Mouse (Mus musculus) hindbrain, embryonic 14.5 days (tissue): Measurements from ENCODE around the gene Hist1h1t. TPM values are rescaled to one million over a fixed set of nuclear protein-coding genes. Genes with fewer than 3 reads are reported as not detected.

ENCODE experiments used
- ATAC-seq: fragments of 200-750 bp; cut with Nextera tagmentation; 2 replicates; pipeline ENCODE4 v1.8.0; 2017; ENCODE audit warnings: moderate number of reproducible peaks, mild to moderate bottlenecking, moderate TSS enrichment, moderate library complexity; ENCODE audit not compliant: low FRiP score
- DNase-seq: peaks from one replicate; pipeline ENCODE4 v3.0.0-alpha.2; 2015; ENCODE audit warnings: low spot score
- H3K27ac ChIP-seq: fragments of 300-500 bp; sonication (generic); 2 replicates; pipeline ENCODE4 v1.5.1; 2014; ENCODE audit warnings: mild to moderate bottlenecking, moderate library complexity
- H3K27me3 ChIP-seq: fragments of 300-500 bp; sonication (generic); 2 replicates; pipeline ENCODE4 v1.6.1; 2014; ENCODE audit warnings: mild to moderate bottlenecking, low read length, mixed read lengths; ENCODE audit not compliant: control insufficient read depth, insufficient read depth
- H3K36me3 ChIP-seq: fragments of 300-500 bp; sonication (generic); replicated peaks from 2 replicates; pipeline ENCODE4 v1.6.1; 2014; ENCODE audit not compliant: control insufficient read depth, insufficient read depth
- H3K4me1 ChIP-seq: fragments of 300-500 bp; sonication (generic); replicated peaks from 2 replicates; pipeline ENCODE4 v1.6.1; 2014; ENCODE audit warnings: antibody characterized with exemption, low read length, mixed read lengths; ENCODE audit not compliant: control insufficient read depth, insufficient read depth
- H3K4me2 ChIP-seq: fragments of 300-500 bp; sonication (generic); replicated peaks from 2 replicates; pipeline ENCODE4 v1.6.1; 2014; ENCODE audit warnings: mild to moderate bottlenecking, moderate library complexity
- H3K4me3 ChIP-seq: fragments of 300-500 bp; sonication (generic); replicated peaks from 2 replicates; pipeline ENCODE4 v1.5.1; 2014; ENCODE audit warnings: mild to moderate bottlenecking, low read length
- H3K9ac ChIP-seq: fragments of 300-500 bp; sonication (generic); 2 replicates; pipeline ENCODE4 v1.6.1; 2014
- H3K9me3 ChIP-seq: fragments of 300-500 bp; sonication (generic); 2 replicates; pipeline ENCODE4 v1.6.1; 2016; ENCODE audit warnings: low read length; ENCODE audit not compliant: control insufficient read depth
- WGBS: fragments of 180-500 bp; shearing (Covaris S2); extraction: QIAGEN DNeasy Blood & Tissue Kit; methylation state at CpG from one replicate; pipeline ENCODE4 v1.1.7; 2014; 5-methylcytosine and 5-hydroxymethylcytosine counted together
- microRNA-seq: library from miRNA; unstranded; fragments of <30 nt; microRNA quantifications from one replicate; pipeline ENCODE4, GENCODE M21; 2016
- polyA plus RNA-seq: library from polyadenylated mRNA; unstranded; fragments of >200 nt; fragmentation: Nextera tagmentation; extraction: Ambion mirVana; gene quantifications from 2 replicates; pipeline ENCODE4 v1.2.1, GENCODE M21; 2014

Gene Hist1h1t
- polyA plus RNA-seq, 1 experiment from 2014 or later: not detected

GRCm38 (mm10) chr13:23745381-23746161 is 50.0 kb downstream of the Hist1h1t start, which contains the start of gene Hist1h3c:
Hist1h3c (minus strand) TSS chr13:23745602.
- Histone ChIP-seq H3K4me2 (peak within 1 kb of the TSS; percentile 84), H3K27ac (peak within 1 kb of the TSS; percentile 92), H3K9ac (peak within 1 kb of the TSS; percentile 56), H3K9me3 (no peaks in the 10 kb centered on the region), H3K4me3 (peak within 1 kb of the TSS; percentile 29), H3K4me1 (peaks cover 11% of the 10 kb centered on the region), H3K27me3 (no peaks in the 10 kb centered on the region), H3K36me3 (no peaks in the 10 kb centered on the region)
- WGBS: 1% methylated on average over 24 of the region's 28 CpGs
- DNase-seq (peak; percentile 95), ATAC-seq (peak; percentile 75; the same call in 1 of the 2 replicates)

Small RNA genes lying within 50 kb of the gene (microRNA-seq; reads per million reads assigned to microRNA genes)
- gene Gm44314 (not detected), gene Gm44350 (not detected)

Other genes with a start within 250 kb of the Hist1h1t start
- 0.05 TPM in 1 of 2 replicates, not detected in the other for gene Btn1a1, start 229.9 kb upstream of the Hist1h1t start, polyA plus RNA-seq
- 0.21 TPM in 1 of 2 replicates, not detected in the other for gene Btn2a2, start 207.0 kb upstream of the Hist1h1t start, polyA plus RNA-seq
- 3.2 and 3.3 TPM in 2 replicates for gene Hist1h4h, start 164.8 kb upstream of the Hist1h1t start, polyA plus RNA-seq
- gene Hist1h2af, start 161.9 kb upstream of the Hist1h1t start, polyA plus RNA-seq: 0.81 and 3.3 TPM in 2 replicates
- gene Hist1h3g, start 160.4 kb upstream of the Hist1h1t start, polyA plus RNA-seq: 1.2 TPM in 1 of 2 replicates, not detected in the other
- gene Hist1h2bh, start 152.4 kb upstream of the Hist1h1t start, polyA plus RNA-seq: 0.22 TPM in 1 of 2 replicates, not detected in the other
- 0.28 and 0.29 TPM in 2 replicates for gene Hist1h3f, start 151.8 kb upstream of the Hist1h1t start, polyA plus RNA-seq
- not detected in 2 replicates for gene Hist1h4f, start 144.2 kb upstream of the Hist1h1t start, polyA plus RNA-seq
- 0.12 and 0.17 TPM in 2 replicates for gene Hist1h1d, start 142.6 kb upstream of the Hist1h1t start, polyA plus RNA-seq
- 1.5 and 3.1 TPM in 2 replicates for gene Hist1h3e, start 133.4 kb upstream of the Hist1h1t start, polyA plus RNA-seq
- gene Hist1h2ae, start 124.6 kb upstream of the Hist1h1t start, polyA plus RNA-seq: 21.8 and 22.5 TPM in 2 replicates
- 0.94 and 2.3 TPM in 2 replicates for gene Hist1h2bg, start 124.4 kb upstream of the Hist1h1t start, polyA plus RNA-seq
- 0.91 and 1.8 TPM in 2 replicates for gene Hist1h2bf, start 121.6 kb upstream of the Hist1h1t start, polyA plus RNA-seq
- gene Hist1h2ad, start 121.4 kb upstream of the Hist1h1t start, polyA plus RNA-seq: 0.77 TPM in 1 of 2 replicates, not detected in the other
- gene Hist1h3d, start 120.1 kb upstream of the Hist1h1t start, polyA plus RNA-seq: 1.4 and 2.2 TPM in 2 replicates
- 29.1 and 37.2 TPM in 2 replicates for gene Hist1h4d, start 114.2 kb upstream of the Hist1h1t start, polyA plus RNA-seq
- 0.52 and 1.0 TPM in 2 replicates for gene Hist1h2be, start 74.7 kb upstream of the Hist1h1t start, polyA plus RNA-seq
- 4.4 and 5.3 TPM in 2 replicates for gene Hist1h1e, start 73.3 kb upstream of the Hist1h1t start, polyA plus RNA-seq
- 0.26 and 0.27 TPM in 2 replicates for gene Hist1h2ac, start 11.9 kb upstream of the Hist1h1t start, polyA plus RNA-seq
- 14.5 and 15.1 TPM in 2 replicates for gene Hist1h2bc, start 11.6 kb upstream of the Hist1h1t start, polyA plus RNA-seq
- 3.0 and 3.5 TPM in 2 replicates for gene Hist1h4c, start 2.6 kb downstream of the Hist1h1t start, polyA plus RNA-seq
- 4.8 and 7.0 TPM in 2 replicates for gene Hfe, start 15.0 kb downstream of the Hist1h1t start, polyA plus RNA-seq
- 7.2 and 8.3 TPM in 2 replicates for gene Hist1h1c, start 43.0 kb downstream of the Hist1h1t start, polyA plus RNA-seq
- gene Hist1h3c, start 49.8 kb downstream of the Hist1h1t start, polyA plus RNA-seq: 1.1 TPM in 1 of 2 replicates, not detected in the other
- gene Hist1h2bb, start 50.9 kb downstream of the Hist1h1t start, polyA plus RNA-seq: 0.64 TPM in 1 of 2 replicates, not detected in the other
- 6.7 and 9.8 TPM in 2 replicates for gene Hist1h2ab, start 55.3 kb downstream of the Hist1h1t start, polyA plus RNA-seq
- gene Hist1h3b, start 56.5 kb downstream of the Hist1h1t start, polyA plus RNA-seq: 1.1 and 1.8 TPM in 2 replicates
- gene Hist1h4b, start 61.2 kb downstream of the Hist1h1t start, polyA plus RNA-seq: 2.1 TPM in 1 of 2 replicates, not detected in the other
- gene Hist1h4a, start 65.4 kb downstream of the Hist1h1t start, polyA plus RNA-seq: 0.55 TPM in 1 of 2 replicates, not detected in the other
- 0.94 and 2.1 TPM in 2 replicates for gene Hist1h3a, start 66.6 kb downstream of the Hist1h1t start, polyA plus RNA-seq
- gene Hist1h1a, start 67.9 kb downstream of the Hist1h1t start, polyA plus RNA-seq: 0.50 and 1.1 TPM in 2 replicates
- not detected in 2 replicates for gene Trim38, start 74.1 kb downstream of the Hist1h1t start, polyA plus RNA-seq
- not detected in 2 replicates for gene Slc17a2, start 111.2 kb downstream of the Hist1h1t start, polyA plus RNA-seq
- gene Slc17a3, start 143.6 kb downstream of the Hist1h1t start, polyA plus RNA-seq: not detected in 2 replicates
- not detected in 2 replicates for gene Slc17a1, start 171.9 kb downstream of the Hist1h1t start, polyA plus RNA-seq
- gene Slc17a4, start 219.2 kb downstream of the Hist1h1t start, polyA plus RNA-seq: not detected in 2 replicates
- not detected in 2 replicates for gene Hist1h2ba, start 238.3 kb downstream of the Hist1h1t start, polyA plus RNA-seq
- gene Hist1h2aa, start 238.6 kb downstream of the Hist1h1t start, polyA plus RNA-seq: not detected in 2 replicates